Mouse (Mus musculus): ENCODE data around the gene Camta1. TPM values are rescaled to one million over a fixed set of nuclear protein-coding genes. Genes with fewer than 3 reads are reported as not detected.
A peak's percentile ranks its signal among the peaks of the same experiment; 100 is the strongest.

The Camta1 gene
- total and polyA plus RNA-seq, 2 experiments = 2.7 to 6.1 TPM

DNA sequence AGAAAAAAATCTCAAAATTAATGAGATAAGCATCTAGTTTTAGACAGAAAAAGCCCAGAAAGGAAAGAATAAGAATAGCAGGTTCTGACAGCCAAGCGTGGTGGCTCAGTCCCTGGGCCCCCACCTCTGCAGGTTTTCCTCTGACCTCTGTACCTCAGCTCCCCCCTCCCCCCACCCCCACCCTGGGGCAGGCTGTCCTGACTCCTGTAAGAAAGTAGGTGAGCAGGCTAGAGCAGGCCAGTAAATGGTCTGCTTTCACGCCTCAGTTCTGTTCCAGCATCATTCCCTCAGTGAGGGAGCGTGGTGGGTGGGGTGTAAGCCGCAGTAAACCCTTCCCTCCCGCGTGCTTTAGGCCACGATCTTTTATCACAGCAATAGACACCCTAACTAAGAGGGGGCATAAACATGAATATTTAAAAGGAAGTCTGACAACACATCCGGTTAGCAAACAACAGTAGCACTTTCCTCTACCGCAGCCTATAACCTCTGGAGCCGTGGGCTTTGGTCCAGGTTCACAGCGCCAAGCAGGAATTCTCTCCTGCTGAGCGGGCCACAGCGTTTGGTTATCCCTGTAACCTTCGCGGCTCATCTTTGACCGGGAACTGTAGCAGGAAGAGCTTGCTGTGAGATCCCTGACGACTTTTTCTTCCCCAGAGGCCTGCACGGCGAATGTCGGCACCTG lies 972.3 kb downstream of the Camta1 start:
- Histone ChIP-seq H3K36me3 (ENCODE audit: control insufficient read depth, insufficient read depth, low read length) (no peaks in the 10 kb centered on the region), H3K4me3 (ENCODE audit: insufficient read depth, low read depth, low read length) (no peak overlapping the region), H3K9ac (ENCODE audit: low read depth, low read length) (peak overlapping the region; percentile 24), H3K4me1 (ENCODE audit: control insufficient read depth, insufficient read depth, low read length) (peaks cover 2% of the 10 kb centered on the region; the same call in 1 of the 2 replicates), H3K27ac (replicated peaks; ENCODE audit: insufficient read depth, low read depth, low read length) (peak overlapping the region; percentile 61), H3K27me3 (ENCODE audit: control insufficient read depth, insufficient read depth, low read length) (no peaks in the 10 kb centered on the region), H3K79me2 (ENCODE audit: control insufficient read depth, insufficient read depth, low read length) (no peaks in the 10 kb centered on the region)
- 13% methylated on average over 20 of the region's 20 CpGs for WGBS
- DNase-seq (ENCODE audit: extremely low read depth, low read depth, low spot score) = peak; percentile 70
- no peak for TF ChIP-seq CTCF (IDR thresholded peaks at IDR 0.05; ENCODE audit: low read depth, low read length)
- TF ChIP-seq POLR2A (IDR thresholded peaks at IDR 0.05; ENCODE audit: extremely low read depth, insufficient read depth, low read length) = no peak

DNA sequence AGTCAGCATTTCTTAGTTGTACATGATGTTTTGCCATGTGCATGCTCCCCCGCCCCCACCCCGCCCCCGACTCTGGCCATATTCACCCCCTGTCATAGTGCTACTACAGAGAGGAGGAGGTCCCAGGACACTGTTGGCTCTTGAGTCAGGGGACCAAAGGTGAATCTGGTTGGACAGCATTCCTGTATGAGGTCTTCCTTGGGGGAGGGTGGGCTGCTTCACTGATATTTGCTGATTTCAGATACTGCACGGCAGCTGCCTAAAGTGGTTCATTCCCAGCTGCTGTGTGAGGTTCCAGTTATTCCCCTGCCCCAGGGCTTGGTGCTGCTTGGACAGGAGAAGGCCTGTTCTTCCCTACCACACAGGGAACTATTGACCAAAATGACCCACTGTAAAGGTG lies 973.2 kb downstream of the Camta1 start:
- TF ChIP-seq CTCF (IDR thresholded peaks at IDR 0.05; ENCODE audit: low read depth, low read length) (no peak), POLR2A (IDR thresholded peaks at IDR 0.05; ENCODE audit: extremely low read depth, insufficient read depth, low read length) (no peak)
- H3K9ac ChIP-seq (ENCODE audit: low read depth, low read length) = no peak overlapping the region
- no peaks in the 10 kb centered on the region for H3K27me3 ChIP-seq (ENCODE audit: control insufficient read depth, insufficient read depth, low read length)
- no peaks in the 10 kb centered on the region for H3K79me2 ChIP-seq (ENCODE audit: control insufficient read depth, insufficient read depth, low read length)
- no peak overlapping the region for H3K4me3 ChIP-seq (ENCODE audit: insufficient read depth, low read depth, low read length)
- H3K36me3 ChIP-seq (ENCODE audit: control insufficient read depth, insufficient read depth, low read length) = no peaks in the 10 kb centered on the region
- H3K4me1 ChIP-seq (ENCODE audit: control insufficient read depth, insufficient read depth, low read length) = peaks cover 2% of the 10 kb centered on the region; the same call in 1 of the 2 replicates
- no peak overlapping the region for H3K27ac ChIP-seq (replicated peaks; ENCODE audit: insufficient read depth, low read depth, low read length)
- 58% methylated on average over 4 of the region's 4 CpGs for WGBS
- no peak for DNase-seq (ENCODE audit: extremely low read depth, low read depth, low spot score)

DNA sequence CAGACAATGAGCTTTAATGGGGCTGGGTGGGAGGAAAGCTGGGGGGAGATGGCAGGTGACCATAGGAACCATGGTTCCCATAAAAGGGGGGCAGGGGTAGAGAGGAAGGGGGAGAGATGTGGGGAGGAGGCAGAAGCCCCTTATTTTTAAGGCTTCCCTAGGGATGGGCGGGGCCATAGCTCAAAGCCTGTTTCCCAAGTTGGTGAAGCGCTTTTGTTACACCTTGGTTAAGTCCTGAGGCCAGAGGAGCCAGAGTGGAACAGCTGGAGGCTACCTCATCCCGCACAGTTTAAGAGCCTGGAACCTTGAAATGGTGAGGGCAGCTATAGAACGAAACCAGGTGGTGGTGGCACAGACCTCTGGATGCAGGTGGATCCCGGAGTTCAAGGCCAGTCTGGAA lies 973.8 kb downstream of the Camta1 start:
- H3K36me3 ChIP-seq (ENCODE audit: control insufficient read depth, insufficient read depth, low read length) = no peaks in the 10 kb centered on the region
- H3K79me2 ChIP-seq (ENCODE audit: control insufficient read depth, insufficient read depth, low read length) = no peaks in the 10 kb centered on the region
- DNase-seq (ENCODE audit: extremely low read depth, low read depth, low spot score) = no peak
- H3K4me3 ChIP-seq (ENCODE audit: insufficient read depth, low read depth, low read length) = no peak overlapping the region
- WGBS = 88% methylated on average over 5 of the region's 5 CpGs
- no peak overlapping the region for H3K9ac ChIP-seq (ENCODE audit: low read depth, low read length)
- H3K27me3 ChIP-seq (ENCODE audit: control insufficient read depth, insufficient read depth, low read length) = no peaks in the 10 kb centered on the region
- no peak overlapping the region for H3K27ac ChIP-seq (replicated peaks; ENCODE audit: insufficient read depth, low read depth, low read length)
- TF ChIP-seq CTCF (IDR thresholded peaks at IDR 0.05; ENCODE audit: low read depth, low read length) (no peak), POLR2A (IDR thresholded peaks at IDR 0.05; ENCODE audit: extremely low read depth, insufficient read depth, low read length) (no peak)
- peaks cover 2% of the 10 kb centered on the region; the same call in 1 of the 2 replicates for H3K4me1 ChIP-seq (ENCODE audit: control insufficient read depth, insufficient read depth, low read length)

DNA sequence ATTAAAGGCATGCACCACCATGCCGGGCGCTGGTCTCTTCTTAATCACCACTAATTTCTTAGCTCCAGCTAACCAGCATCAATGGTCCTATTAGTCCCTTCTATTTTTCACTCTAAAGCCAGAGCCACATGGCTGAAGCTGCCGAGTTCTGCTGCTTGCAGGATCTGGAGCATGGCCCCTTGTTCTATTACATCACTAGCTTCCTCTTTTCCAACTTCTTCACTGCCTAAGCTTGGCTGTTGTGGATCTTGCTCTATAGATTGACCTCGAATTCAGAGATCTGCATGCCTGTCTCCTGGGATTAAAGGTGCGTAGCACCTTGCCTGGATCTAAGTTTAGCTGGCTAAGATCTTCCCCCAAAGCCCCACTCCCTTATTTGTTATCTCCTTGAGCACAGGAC lies 979.0 kb downstream of the Camta1 start:
- no peaks in the 10 kb centered on the region for H3K79me2 ChIP-seq (ENCODE audit: control insufficient read depth, insufficient read depth, low read length)
- no peak overlapping the region for H3K27ac ChIP-seq (replicated peaks; ENCODE audit: insufficient read depth, low read depth, low read length)
- H3K36me3 ChIP-seq (ENCODE audit: control insufficient read depth, insufficient read depth, low read length) = no peaks in the 10 kb centered on the region
- no peak overlapping the region for H3K9ac ChIP-seq (ENCODE audit: low read depth, low read length)
- 0 out of 2 replicates have a peak, but pooled peaks cover 2% of the 10 kb centered on the region for H3K27me3 ChIP-seq (ENCODE audit: control insufficient read depth, insufficient read depth, low read length)
- no peaks in the 10 kb centered on the region for H3K4me1 ChIP-seq (ENCODE audit: control insufficient read depth, insufficient read depth, low read length)
- TF ChIP-seq POLR2A (IDR thresholded peaks at IDR 0.05; ENCODE audit: extremely low read depth, insufficient read depth, low read length) = no peak
- TF ChIP-seq CTCF (IDR thresholded peaks at IDR 0.05; ENCODE audit: low read depth, low read length) = no peak
- no peak overlapping the region for H3K4me3 ChIP-seq (ENCODE audit: insufficient read depth, low read depth, low read length)
- WGBS = 87% methylated on average over 5 of the region's 5 CpGs
- DNase-seq (ENCODE audit: extremely low read depth, low read depth, low spot score) = no peak

DNA sequence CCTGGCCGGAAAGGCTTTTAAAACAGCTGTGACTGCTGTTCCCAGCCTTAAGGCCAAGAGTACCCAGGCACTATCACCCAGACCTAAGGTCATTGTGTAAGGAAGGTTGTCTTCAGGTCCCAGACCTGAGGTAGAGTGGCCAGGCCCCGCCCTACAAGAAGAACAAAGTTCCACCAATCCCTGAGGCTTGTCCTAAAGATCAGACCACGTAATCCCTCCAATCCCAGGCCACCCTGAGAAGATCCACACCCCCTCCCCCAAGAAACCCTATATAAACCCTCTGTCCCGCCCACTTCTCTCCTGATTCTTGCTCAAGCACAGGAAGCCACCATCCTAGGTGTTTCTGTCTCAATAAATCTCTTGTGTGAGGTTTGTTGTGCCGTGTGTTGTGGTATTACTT lies 981.3 kb downstream of the Camta1 start:
- Histone ChIP-seq H3K27ac (replicated peaks; ENCODE audit: insufficient read depth, low read depth, low read length) (no peak overlapping the region), H3K4me1 (ENCODE audit: control insufficient read depth, insufficient read depth, low read length) (no peaks in the 10 kb centered on the region), H3K4me3 (ENCODE audit: insufficient read depth, low read depth, low read length) (no peak overlapping the region), H3K36me3 (ENCODE audit: control insufficient read depth, insufficient read depth, low read length) (no peaks in the 10 kb centered on the region), H3K27me3 (ENCODE audit: control insufficient read depth, insufficient read depth, low read length) (0 out of 2 replicates have a peak, but pooled peaks cover 2% of the 10 kb centered on the region), H3K9ac (ENCODE audit: low read depth, low read length) (no peak overlapping the region), H3K79me2 (ENCODE audit: control insufficient read depth, insufficient read depth, low read length) (no peaks in the 10 kb centered on the region)
- TF ChIP-seq POLR2A (IDR thresholded peaks at IDR 0.05; ENCODE audit: extremely low read depth, insufficient read depth, low read length) (no peak), CTCF (IDR thresholded peaks at IDR 0.05; ENCODE audit: low read depth, low read length) (no peak)
- DNase-seq (ENCODE audit: extremely low read depth, low read depth, low spot score) = no peak
- 97% methylated on average over 5 of the region's 5 CpGs for WGBS

DNA sequence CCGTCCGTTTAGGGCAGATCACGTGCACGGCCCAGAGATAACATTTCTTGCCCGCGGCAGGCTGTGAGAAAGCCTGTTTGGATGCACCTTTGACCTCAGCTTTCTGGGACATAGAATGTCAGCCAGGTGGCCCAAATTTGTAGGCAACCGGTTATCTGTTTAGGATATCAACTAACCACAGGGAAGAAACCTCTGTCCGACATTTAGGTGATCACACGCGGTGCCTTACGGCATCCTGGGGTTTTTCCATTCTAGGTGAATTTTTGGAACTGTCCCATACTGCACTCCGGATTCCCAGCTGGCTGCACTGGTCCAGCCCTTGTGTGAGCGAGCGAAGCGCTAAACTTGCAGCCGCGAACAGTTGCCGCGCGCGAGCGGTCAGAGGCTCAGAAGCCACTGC lies 982.0 kb downstream of the Camta1 start:
- 0 out of 2 replicates have a peak, but pooled peaks cover 2% of the 10 kb centered on the region for H3K27me3 ChIP-seq (ENCODE audit: control insufficient read depth, insufficient read depth, low read length)
- WGBS = 96% methylated on average over 22 of the region's 22 CpGs
- H3K4me1 ChIP-seq (ENCODE audit: control insufficient read depth, insufficient read depth, low read length) = no peaks in the 10 kb centered on the region
- TF ChIP-seq POLR2A (IDR thresholded peaks at IDR 0.05; ENCODE audit: extremely low read depth, insufficient read depth, low read length) (no peak), CTCF (IDR thresholded peaks at IDR 0.05; ENCODE audit: low read depth, low read length) (no peak)
- H3K4me3 ChIP-seq (ENCODE audit: insufficient read depth, low read depth, low read length) = no peak overlapping the region
- H3K9ac ChIP-seq (ENCODE audit: low read depth, low read length) = no peak overlapping the region
- no peak for DNase-seq (ENCODE audit: extremely low read depth, low read depth, low spot score)
- H3K27ac ChIP-seq (replicated peaks; ENCODE audit: insufficient read depth, low read depth, low read length) = no peak overlapping the region
- no peaks in the 10 kb centered on the region for H3K79me2 ChIP-seq (ENCODE audit: control insufficient read depth, insufficient read depth, low read length)
- H3K36me3 ChIP-seq (ENCODE audit: control insufficient read depth, insufficient read depth, low read length) = no peaks in the 10 kb centered on the region

All from liver, adult 2 months (tissue).